Mouse (Mus musculus): ENCODE data around the gene Gng2. TPM values are rescaled to one million over a fixed set of nuclear protein-coding genes. Genes with fewer than 3 reads are reported as not detected.

Gene Gng2
- 51.1 TPM for polyA plus RNA-seq (2014; fragmentation: Illumina TruSeq; extraction: RNeasy Lipid Tissue Mini Kit (QIAGEN cat#74804); ENCODE audit: low read depth, low replicate concordance)

DNA sequence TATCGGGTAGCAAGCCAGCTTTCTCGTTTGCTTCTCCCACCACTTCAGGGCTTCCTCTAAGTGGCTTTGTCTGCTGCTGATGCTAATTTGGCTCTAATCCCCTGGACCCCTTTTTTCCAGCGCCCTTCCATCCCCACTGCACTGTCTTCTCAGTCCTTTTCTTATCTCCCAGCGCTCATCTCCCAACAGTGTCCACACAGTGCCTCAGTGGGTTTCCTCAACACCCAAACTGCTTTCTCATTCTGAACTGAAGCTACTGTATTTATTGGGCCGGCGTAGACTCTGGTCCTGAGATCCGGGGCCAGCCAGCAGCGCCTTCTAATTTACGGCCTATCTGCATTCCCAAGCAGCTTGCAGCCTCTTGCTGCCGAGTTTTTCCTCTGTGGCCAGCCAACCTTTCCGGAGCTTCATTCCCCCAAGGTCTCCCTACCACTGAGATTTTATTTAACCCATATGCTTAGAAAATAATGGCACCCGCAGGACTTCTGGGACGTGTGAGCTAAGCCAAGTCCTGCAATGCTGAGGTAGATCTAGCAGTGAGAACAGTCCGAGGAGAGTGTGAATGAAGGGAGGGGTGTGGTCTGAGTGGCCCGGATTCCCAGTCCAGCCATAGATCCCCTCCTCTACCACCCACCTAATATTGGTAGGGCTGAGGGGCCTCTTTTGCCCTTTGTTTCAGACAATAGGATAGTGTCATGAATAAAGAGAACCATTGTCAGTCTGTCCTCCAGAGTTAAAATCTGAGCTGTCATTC lies at the start of gene Gng2:
TSS of gene Gng2 (minus strand) at position 357 of the 754 bp plus-strand sequence.

DNA sequence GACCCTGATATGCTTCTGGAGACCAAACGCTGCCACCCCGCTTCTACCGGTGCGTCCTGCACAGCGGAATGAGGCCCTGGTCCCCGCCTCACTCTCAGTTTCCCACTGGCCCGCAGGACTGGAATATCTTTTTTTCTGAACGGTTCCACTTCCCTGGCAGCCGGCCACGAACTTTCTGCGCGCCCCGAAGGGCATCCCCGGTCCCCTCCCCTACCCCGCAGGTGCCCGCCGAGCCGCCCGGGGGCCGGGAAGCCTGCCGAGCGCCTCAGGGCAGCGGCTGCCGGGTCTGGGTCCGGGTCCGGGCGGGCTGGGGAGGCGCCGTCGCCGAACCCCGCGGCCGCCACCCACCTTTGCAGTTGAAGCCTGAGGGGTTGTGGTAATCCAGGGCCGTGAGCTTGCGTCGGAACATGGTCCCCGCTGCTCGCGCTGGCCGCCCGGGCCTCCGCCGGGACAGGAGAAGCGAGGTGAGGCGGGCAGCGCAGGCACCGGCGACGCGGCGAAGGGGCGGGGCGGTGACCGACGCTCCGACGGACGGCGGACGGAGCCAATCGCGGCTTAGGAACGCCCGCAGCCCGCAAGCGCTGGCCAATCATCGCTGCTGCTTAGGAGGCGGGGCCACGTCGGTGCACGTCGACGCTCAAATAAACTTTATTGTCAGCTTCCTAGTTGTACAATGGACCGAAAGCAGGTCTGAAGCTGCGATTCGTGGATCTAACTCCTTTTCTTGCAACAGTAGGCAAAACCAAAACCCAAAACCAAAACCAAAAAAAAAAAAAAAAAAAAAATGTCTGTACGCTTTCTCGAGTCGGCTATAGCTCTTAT lies 153.9 kb downstream of the Gng2 start, which contains the start of gene Rtraf:
TSS of gene Rtraf (minus strand) at position 504 of the 822 bp plus-strand sequence.

Other genes with a start within 250 kb of the Gng2 start
- gene Nid2, start 226.4 kb downstream of the Gng2 start, polyA plus RNA-seq (2014; fragmentation: Illumina TruSeq; extraction: RNeasy Lipid Tissue Mini Kit (QIAGEN cat#74804); ENCODE audit: low read depth, low replicate concordance): 13.2 TPM
- 285 TPM for gene Rtraf, start 153.8 kb downstream of the Gng2 start, polyA plus RNA-seq (2014; fragmentation: Illumina TruSeq; extraction: RNeasy Lipid Tissue Mini Kit (QIAGEN cat#74804); ENCODE audit: low read depth, low replicate concordance)
- gene Saysd1, start 160.9 kb upstream of the Gng2 start, polyA plus RNA-seq (2014; fragmentation: Illumina TruSeq; extraction: RNeasy Lipid Tissue Mini Kit (QIAGEN cat#74804); ENCODE audit: low read depth, low replicate concordance): 2.9 TPM
- gene Kcnk5, start 204.2 kb upstream of the Gng2 start, polyA plus RNA-seq (2014; fragmentation: Illumina TruSeq; extraction: RNeasy Lipid Tissue Mini Kit (QIAGEN cat#74804); ENCODE audit: low read depth, low replicate concordance): 2.0 TPM

All from adrenal gland, adult 10 weeks (tissue).